Comparison of ENCODE assay signal across 38 mouse cellular contexts in the genomic region with DNA sequence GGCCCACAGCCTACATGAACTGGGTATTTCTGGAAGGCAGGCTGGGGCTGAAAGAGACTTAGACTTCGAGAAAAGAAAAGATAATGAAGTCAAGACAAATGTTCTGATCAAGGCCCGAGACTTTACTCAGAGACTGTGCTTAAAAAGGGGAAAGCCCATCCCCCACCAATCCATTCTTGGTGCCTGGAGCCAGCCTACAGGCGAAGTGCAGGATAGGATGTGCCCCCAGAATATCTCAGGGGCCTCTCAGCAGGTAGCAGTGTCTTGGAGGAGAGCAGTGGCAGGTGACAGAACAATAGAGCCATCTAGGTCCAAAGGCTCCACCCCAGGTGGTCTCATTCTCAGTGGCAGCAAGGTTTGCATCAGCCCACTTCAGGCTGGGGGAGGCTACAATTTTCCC. TPM values are rescaled to one million over a fixed set of nuclear protein-coding genes. Genes with fewer than 3 reads are reported as not detected.
"Had no signal": no experiment of that assay in that cellular context is flagged by ENCODE, and none has a peak within 500 bp of the region (broad histone marks: within the 10 kb centered on the region; RNA-seq: fewer than 3 reads in every experiment).

No protein-coding gene starts in this region.

RNA-seq across cellular contexts. Expression of gene Acot4, which starts 9.9 kb away (rescaled TPM):
- total RNA-seq: monocyte, adult 5-6 weeks had no signal
- polyA plus RNA-seq: myocyte had no signal

RNA-seq across cellular contexts. Expression of gene Gm49366, which starts 10.4 kb away (rescaled TPM):
- total RNA-seq: left cerebral cortex, postnatal 10 days; left cerebral cortex, postnatal 14 days; left cerebral cortex, postnatal 25 days; left cerebral cortex, postnatal 36 days; left cerebral cortex, postnatal 4 days; liver, adult 2 months; megakaryocyte progenitor cell, adult 5-6 weeks; megakaryocyte, adult 5-6 weeks; megakaryocyte-erythroid progenitor cell, adult 5-6 weeks; midbrain, postnatal 0 days; monocyte, adult 5-6 weeks had no signal
- polyA plus RNA-seq: limb, embryonic 10.5 days; limb, embryonic 11.5 days; limb, embryonic 12.5 days; limb, embryonic 13.5 days; limb, embryonic 14.5 days; limb, embryonic 15.5 days; liver, adult 2 months; liver, embryonic 11.5 days; liver, embryonic 12.5 days; liver, embryonic 14.5 days; liver, embryonic 15.5 days; liver, embryonic 16.5 days; liver, postnatal 0 days; lung, adult 2 months; lung, embryonic 14.5 days; lung, embryonic 15.5 days; lung, embryonic 16.5 days; lung, postnatal 0 days; macrophage; midbrain, embryonic 10.5 days; midbrain, embryonic 11.5 days; midbrain, embryonic 12.5 days; midbrain, embryonic 13.5 days; midbrain, embryonic 14.5 days; midbrain, embryonic 15.5 days; midbrain, embryonic 16.5 days; midbrain, postnatal 0 days; myocyte; neural tube, embryonic 11.5 days had no signal

RNA-seq across cellular contexts. Expression of gene Acot1, which starts 19.0 kb away (rescaled TPM):
- total RNA-seq: monocyte, adult 5-6 weeks had no signal

RNA-seq across cellular contexts. Expression of gene Acot3, which starts 23.6 kb away (rescaled TPM):
- total RNA-seq: megakaryocyte progenitor cell, adult 5-6 weeks; megakaryocyte, adult 5-6 weeks; megakaryocyte-erythroid progenitor cell, adult 5-6 weeks; monocyte, adult 5-6 weeks had no signal
- polyA plus RNA-seq: limb, embryonic 15.5 days; lung, adult 2 months; lung, postnatal 0 days; macrophage; myocyte had no signal
